Mouse (Mus musculus): Measurements from ENCODE around the gene S100a11. TPM values are rescaled to one million over a fixed set of nuclear protein-coding genes. Genes with fewer than 3 reads are reported as not detected.

Gene S100a11
- polyA plus RNA-seq, 2 experiments: 46.2 to 159 TPM

DNA sequence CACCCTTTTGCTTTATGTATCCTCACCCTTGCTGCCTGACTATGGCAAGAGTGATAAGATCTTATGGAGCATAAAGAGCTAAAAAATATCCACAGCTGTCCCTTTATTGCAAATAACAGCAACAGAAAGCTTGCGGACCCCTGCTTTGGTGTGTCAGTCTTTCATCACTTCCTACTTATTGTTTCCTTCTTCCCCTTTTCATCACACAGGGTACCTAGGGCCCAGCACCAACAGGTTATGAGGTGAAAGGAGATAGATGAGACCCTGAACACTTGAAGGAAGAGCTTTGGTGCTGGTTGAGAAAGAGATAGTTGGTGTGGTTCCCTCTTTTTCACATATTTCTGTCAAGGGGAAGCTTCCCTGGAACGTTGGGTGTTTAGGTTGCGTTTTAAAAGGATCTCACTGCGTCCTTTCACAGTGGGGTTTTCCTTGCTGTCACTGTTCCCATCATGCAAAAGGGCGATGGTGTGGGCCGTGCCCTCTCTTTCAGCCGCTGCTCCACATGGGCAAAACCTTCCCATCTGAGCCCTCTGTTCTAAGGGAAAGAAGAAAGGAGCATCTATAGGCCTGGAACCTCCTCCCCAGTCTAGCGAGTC is 1.3 kb downstream of the S100a11 start:
- DNase-seq (ENCODE audit: low read depth in 3 of 3, low spot score in 3 of 3) (no peak), ATAC-seq (ENCODE audit: insufficient read depth) (no peak)
- TF ChIP-seq CTCF (IDR thresholded peaks at IDR 0.05; ENCODE audit: low read depth): no peak
- H3K9ac ChIP-seq (replicated peaks): no peak overlapping the region
- H3K27me3 ChIP-seq (ENCODE audit: control insufficient read depth, insufficient read depth, low read length): no peaks in the 10 kb centered on the region
- H3K9me3 ChIP-seq (ENCODE audit: control insufficient read depth, low read length): no peaks in the 10 kb centered on the region
- no peak overlapping the region for H3K27ac ChIP-seq
- WGBS (ENCODE audit: insufficient replicate concordance): 71% methylated on average over 8 of the region's 8 CpGs
- peaks cover 0 to 4% of the 10 kb centered on the region in 2 experiments; a peak in 1 of 4 replicates for H3K4me1 ChIP-seq (replicated peaks; ENCODE audit: control insufficient read depth in 2 of 2, insufficient read depth in 2 of 2, low read length in 1 of 2)
- peak overlapping the region; percentile 69 for H3K4me2 ChIP-seq (ENCODE audit: low read depth)
- H3K36me3 ChIP-seq (replicated peaks; ENCODE audit: control insufficient read depth, insufficient read depth, low read depth): no peaks in the 10 kb centered on the region
- peak overlapping the region in 1 of 2 experiments; percentile 47; a peak in 1 of 4 replicates for H3K4me3 ChIP-seq (ENCODE audit: insufficient read depth in 1 of 2, low read depth in 2 of 2, low read length in 2 of 2)

DNA sequence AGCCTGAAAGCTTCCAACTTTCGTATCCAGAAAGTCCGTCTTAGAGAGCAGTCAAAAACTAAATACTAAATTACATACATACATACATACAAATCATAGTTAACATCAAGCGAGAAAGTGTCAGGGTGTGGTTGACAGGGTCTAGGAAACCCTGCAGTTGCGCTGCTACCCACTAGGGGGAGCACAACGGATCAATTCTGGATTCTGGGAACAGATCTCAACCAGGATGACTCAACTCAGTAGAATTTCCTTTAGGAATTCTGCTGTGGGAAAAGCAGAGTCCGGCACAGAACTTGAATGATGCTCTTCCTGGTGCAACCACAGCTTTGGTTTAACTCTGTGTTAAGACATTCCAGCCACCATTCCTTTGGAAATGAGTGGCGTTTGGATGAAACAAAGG is 2.3 kb downstream of the S100a11 start:
- no peak for DNase-seq (ENCODE audit: low read depth in 3 of 3, low spot score in 3 of 3)
- WGBS (ENCODE audit: insufficient replicate concordance): 30% methylated on average over 7 of the region's 7 CpGs
- Histone ChIP-seq H3K9me3 (ENCODE audit: control insufficient read depth, low read length) (no peaks in the 10 kb centered on the region), H3K4me2 (ENCODE audit: low read depth) (no peak overlapping the region), H3K36me3 (replicated peaks; ENCODE audit: control insufficient read depth, insufficient read depth, low read depth) (no peaks in the 10 kb centered on the region), H3K9ac (replicated peaks) (no peak overlapping the region), H3K4me3 (ENCODE audit: insufficient read depth in 1 of 2, low read depth in 2 of 2, low read length in 2 of 2) (no peak overlapping the region), H3K27ac (no peak overlapping the region), H3K27me3 (ENCODE audit: control insufficient read depth, insufficient read depth, low read length) (no peaks in the 10 kb centered on the region), H3K4me1 (replicated peaks; ENCODE audit: control insufficient read depth in 2 of 2, insufficient read depth in 2 of 2, low read length in 1 of 2) (peaks cover 0 to 4% of the 10 kb centered on the region in 2 experiments; a peak in 1 of 4 replicates)
- no peak for ATAC-seq (ENCODE audit: insufficient read depth)
- TF ChIP-seq EP300 (IDR thresholded peaks at IDR 0.05; ENCODE audit: low read depth) (no peak), CTCF (IDR thresholded peaks at IDR 0.05; ENCODE audit: low read depth) (peak; percentile 84)

DNA sequence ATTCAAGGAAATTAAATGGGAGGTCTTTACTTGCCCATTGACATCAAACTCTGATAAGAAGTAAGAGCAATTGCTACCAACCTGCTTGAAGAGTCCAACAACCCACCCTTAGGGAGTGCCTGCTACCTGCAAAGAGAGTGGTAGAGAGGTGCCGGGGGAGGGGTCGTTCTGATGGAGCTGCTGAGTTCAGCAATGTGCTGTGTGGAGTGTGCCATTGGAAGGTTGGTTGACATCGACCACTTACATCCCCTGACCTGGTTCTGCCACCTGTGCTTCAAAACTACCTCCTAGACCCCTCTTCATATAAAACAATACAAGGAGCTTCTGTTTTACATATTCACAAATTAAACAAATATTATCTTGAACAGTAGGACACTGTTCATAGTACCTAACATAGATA is 7.0 kb downstream of the S100a11 start:
- no peaks in the 10 kb centered on the region for H3K4me1 ChIP-seq (replicated peaks; ENCODE audit: control insufficient read depth in 2 of 2, insufficient read depth in 2 of 2, low read length in 1 of 2)
- no peaks in the 10 kb centered on the region for H3K9me3 ChIP-seq (ENCODE audit: control insufficient read depth, low read length)
- H3K9ac ChIP-seq (replicated peaks): no peak overlapping the region
- no peak for TF ChIP-seq EP300 (IDR thresholded peaks at IDR 0.05; ENCODE audit: low read depth)
- TF ChIP-seq CTCF (IDR thresholded peaks at IDR 0.05; ENCODE audit: low read depth): no peak
- DNase-seq (ENCODE audit: low read depth in 3 of 3, low spot score in 3 of 3) (no peak), ATAC-seq (ENCODE audit: insufficient read depth) (no peak)
- H3K27me3 ChIP-seq (ENCODE audit: control insufficient read depth, insufficient read depth, low read length): no peaks in the 10 kb centered on the region
- H3K4me2 ChIP-seq (ENCODE audit: low read depth): no peak overlapping the region
- 64% methylated on average over 3 of the region's 3 CpGs for WGBS (ENCODE audit: insufficient replicate concordance)
- no peaks in the 10 kb centered on the region for H3K36me3 ChIP-seq (replicated peaks; ENCODE audit: control insufficient read depth, insufficient read depth, low read depth)
- H3K4me3 ChIP-seq (ENCODE audit: insufficient read depth in 1 of 2, low read depth in 2 of 2, low read length in 2 of 2): no peak overlapping the region
- H3K27ac ChIP-seq: no peak overlapping the region

DNA sequence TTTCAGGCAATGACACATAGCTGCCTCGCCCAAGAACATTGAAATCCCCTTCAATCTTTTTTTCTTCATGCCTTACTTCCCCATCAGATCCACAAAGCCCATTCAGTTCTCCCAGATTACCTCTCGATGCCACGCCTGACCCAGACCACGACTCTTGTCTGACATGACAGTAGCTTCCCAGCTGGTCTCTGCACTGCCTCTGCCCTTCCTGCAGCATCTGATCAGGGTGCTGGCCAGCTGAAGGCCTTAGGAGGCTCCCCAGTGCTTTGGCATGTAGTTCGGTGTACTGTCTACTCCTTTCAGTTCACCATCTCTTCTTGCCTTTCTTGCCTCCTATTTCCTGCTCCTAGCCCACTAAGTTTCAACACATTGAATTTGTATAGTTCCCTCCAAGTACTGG is 8.5 kb downstream of the S100a11 start:
- Histone ChIP-seq H3K36me3 (replicated peaks; ENCODE audit: control insufficient read depth, insufficient read depth, low read depth) (no peaks in the 10 kb centered on the region), H3K27ac (no peak overlapping the region), H3K27me3 (ENCODE audit: control insufficient read depth, insufficient read depth, low read length) (no peaks in the 10 kb centered on the region), H3K4me3 (ENCODE audit: insufficient read depth in 1 of 2, low read depth in 2 of 2, low read length in 2 of 2) (no peak overlapping the region), H3K9ac (replicated peaks) (no peak overlapping the region), H3K4me1 (replicated peaks; ENCODE audit: control insufficient read depth in 2 of 2, insufficient read depth in 2 of 2, low read length in 1 of 2) (no peaks in the 10 kb centered on the region), H3K9me3 (ENCODE audit: control insufficient read depth, low read length) (no peaks in the 10 kb centered on the region), H3K4me2 (ENCODE audit: low read depth) (no peak overlapping the region)
- TF ChIP-seq CTCF (IDR thresholded peaks at IDR 0.05; ENCODE audit: low read depth): no peak
- no peak for TF ChIP-seq EP300 (IDR thresholded peaks at IDR 0.05; ENCODE audit: low read depth)
- no peak for DNase-seq (ENCODE audit: low read depth in 3 of 3, low spot score in 3 of 3)
- WGBS (ENCODE audit: insufficient replicate concordance): 41% methylated on average over 5 of the region's 5 CpGs
- no peak for ATAC-seq (ENCODE audit: insufficient read depth)

DNA sequence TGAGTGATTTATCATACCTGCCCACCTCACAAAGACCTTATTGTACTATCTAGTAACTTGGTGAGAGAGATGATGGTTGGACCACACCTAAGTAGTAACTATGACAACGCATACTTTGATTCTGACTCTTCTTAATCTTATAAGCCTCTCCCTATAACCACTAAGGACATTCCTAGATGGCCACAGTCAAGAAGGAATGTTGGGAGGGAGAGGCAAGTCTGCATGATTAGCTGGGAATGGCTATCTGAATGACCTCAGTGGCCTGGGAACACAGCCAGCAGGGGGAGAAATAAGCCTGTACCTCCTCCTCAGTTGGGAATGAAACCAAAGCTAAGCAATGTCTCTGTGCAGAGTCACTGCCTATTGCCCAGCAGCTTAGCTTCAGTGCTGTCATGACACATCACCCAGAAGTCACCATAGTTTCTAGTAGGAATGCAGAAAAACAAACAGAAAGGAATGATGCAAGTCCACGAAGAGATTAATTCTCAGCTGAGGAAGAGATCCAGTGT is 16.8 kb downstream of the S100a11 start:
- H3K9me3 ChIP-seq (ENCODE audit: control insufficient read depth, low read length): no peaks in the 10 kb centered on the region
- no peaks in the 10 kb centered on the region for H3K27me3 ChIP-seq (ENCODE audit: control insufficient read depth, insufficient read depth, low read length)
- H3K27ac ChIP-seq: no peak overlapping the region
- TF ChIP-seq CTCF (IDR thresholded peaks at IDR 0.05; ENCODE audit: low read depth) (no peak), EP300 (IDR thresholded peaks at IDR 0.05; ENCODE audit: low read depth) (no peak)
- no peak overlapping the region for H3K4me2 ChIP-seq (ENCODE audit: low read depth)
- H3K9ac ChIP-seq (replicated peaks): no peak overlapping the region
- no peak for ATAC-seq (ENCODE audit: insufficient read depth)
- no peak for DNase-seq (ENCODE audit: low read depth in 3 of 3, low spot score in 3 of 3)
- 67% methylated on average over 2 of the region's 2 CpGs for WGBS (ENCODE audit: insufficient replicate concordance)
- H3K4me3 ChIP-seq (ENCODE audit: insufficient read depth in 1 of 2, low read depth in 2 of 2, low read length in 2 of 2): no peak overlapping the region
- no peaks in the 10 kb centered on the region for H3K36me3 ChIP-seq (replicated peaks; ENCODE audit: control insufficient read depth, insufficient read depth, low read depth)
- no peaks in the 10 kb centered on the region for H3K4me1 ChIP-seq (replicated peaks; ENCODE audit: control insufficient read depth in 2 of 2, insufficient read depth in 2 of 2, low read length in 1 of 2)

Measured in liver, embryonic 14.5 days (tissue).